Mouse (Mus musculus) lung, adult 18-20 months (tissue): ENCODE data around the gene Slc7a6.

Experiments used
- DNase-seq, 2 experiments: peaks; one replicate each; pipeline ENCODE4 v3.0.0; 2022; ENCODE audit warnings: mixed read lengths in 2 of 2

Slc7a6 gene

DNA sequence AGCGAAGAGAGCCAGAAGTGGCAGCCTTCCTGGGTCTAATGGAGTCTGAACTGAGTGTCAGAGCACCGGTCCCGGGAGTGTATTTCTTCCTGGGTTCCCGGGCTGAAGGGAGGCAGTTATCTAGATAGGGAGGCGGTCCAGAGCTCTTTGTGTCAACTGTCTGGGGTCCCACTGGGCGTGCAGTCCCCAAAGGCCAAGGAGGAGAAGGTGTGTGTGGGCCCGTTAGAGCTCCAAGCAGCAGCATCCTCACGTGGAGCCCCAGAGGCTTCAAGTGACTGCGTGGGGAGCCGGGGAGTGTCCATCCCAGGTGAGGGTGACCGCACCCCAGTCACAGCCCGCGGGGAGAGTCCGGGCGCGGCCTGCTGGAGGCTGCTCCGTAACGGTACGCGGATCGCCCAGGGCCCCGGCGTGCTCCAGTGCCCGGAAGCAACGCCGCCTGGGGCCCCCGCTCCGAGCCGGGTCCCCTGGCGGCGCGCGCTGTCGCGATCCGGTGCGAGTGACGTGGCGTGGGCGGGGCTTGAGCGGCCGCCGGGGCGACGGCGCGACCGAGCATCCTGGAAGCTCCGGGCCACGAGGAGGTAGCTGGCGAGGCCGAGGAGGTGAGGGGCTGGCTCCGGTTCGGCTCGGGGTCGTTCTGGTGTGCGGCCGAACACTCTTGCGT is at the start of gene Slc7a6:
Gene Slc7a6 (plus strand): TSS at position 502 of the 661 bp plus-strand sequence.
- DNase-seq, result peak; percentile 84 to 87

DNA sequence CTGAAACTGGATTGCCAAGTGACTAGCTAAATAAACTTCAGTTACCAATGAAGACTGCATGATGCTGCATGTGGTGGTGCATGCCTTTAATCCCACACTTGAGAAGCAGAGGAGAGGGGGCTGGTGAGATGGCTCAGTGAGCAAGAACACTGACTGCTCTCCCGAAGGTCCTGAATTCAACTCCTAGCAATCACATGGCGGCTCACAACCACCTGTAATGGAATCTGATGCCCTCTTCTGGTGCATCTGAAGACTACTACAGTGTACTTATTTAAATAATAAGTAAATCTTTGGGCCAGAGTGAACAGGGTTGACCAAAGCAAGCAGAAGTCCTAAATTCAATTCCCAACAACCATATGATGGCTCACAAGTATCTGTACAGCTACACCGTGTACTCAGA is 45.2 kb upstream of the Slc7a6 start:
- no peak for DNase-seq

DNA sequence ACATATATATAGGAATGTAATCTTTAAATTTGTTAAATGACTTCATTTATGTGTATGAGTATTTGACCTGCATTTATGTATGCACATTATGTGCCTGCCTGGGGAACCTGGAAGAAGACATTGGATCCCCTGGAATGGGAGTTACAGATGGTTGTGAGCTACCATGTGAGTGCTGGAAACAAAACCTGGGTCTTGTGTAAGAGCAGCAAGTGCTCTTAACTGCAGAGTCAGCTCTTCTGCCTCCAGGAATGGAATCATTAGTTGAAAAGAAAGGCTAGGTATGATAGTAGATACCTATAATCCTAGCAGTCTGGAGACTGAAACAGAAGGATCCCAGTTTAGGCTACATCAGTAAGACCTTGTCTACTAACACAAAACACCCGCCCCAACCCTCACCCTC is 42.6 kb upstream of the Slc7a6 start:
- no peak for DNase-seq

- no peak for DNase-seq
Measured at GRCm38 (mm10) chr8:106127054-106127453, 41.6 kb upstream of the Slc7a6 start.

- DNase-seq, result no peak
Measured at GRCm38 (mm10) chr8:106127882-106128410, 40.7 kb upstream of the Slc7a6 start.

DNA sequence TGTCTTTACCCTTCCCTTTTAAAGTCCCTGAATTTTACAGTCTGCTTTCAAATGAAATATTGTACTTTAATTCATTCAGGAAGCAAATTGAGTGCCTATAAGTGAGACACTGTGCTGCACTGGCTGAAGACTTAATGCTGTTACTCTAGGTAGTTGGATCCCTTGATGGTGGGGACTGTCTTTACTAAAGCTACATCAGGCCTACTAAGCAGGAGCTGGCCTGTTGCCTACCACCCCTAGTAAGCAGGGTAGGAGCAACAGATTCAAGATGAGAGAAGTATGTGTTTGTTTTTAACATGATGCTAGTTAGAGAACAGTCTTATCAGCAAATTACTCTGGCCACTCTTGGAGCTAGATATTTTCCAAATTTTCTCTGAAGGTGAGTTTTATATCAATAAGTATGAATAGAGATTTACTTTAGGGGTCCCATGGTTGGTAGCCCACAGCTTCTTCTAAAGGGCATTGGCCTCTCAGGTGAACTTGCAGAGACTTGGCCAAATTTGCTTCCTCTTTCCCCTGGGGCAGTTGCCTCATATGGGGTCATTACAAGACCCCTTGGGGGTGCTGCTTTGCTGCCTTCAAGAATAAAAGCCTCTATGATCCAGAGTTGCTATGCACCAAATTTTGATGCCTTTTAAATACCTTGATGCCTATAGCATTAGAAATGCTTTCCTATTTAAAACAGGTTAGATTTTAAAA is 39.3 kb upstream of the Slc7a6 start:
- DNase-seq, result no peak

DNA sequence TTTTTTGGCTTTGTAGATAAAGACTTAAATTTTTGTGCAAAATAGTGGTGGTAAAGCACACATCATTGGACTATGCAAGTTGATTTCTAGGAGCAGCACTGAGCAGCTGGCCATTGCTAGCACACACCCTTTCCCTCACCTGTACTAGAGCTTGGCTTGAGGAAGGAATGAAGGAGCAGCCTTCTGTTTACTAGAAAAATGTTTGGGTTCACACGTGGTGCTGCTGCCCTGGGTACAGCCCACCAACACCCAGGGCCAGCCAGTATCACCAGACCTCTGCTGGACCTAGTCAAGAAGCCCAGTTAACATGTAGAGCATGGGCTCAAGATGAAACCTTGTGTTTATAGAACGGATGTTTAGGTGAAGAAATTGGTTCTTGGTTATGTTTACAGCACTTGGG is 38.7 kb upstream of the Slc7a6 start:
- no peak for DNase-seq

DNA sequence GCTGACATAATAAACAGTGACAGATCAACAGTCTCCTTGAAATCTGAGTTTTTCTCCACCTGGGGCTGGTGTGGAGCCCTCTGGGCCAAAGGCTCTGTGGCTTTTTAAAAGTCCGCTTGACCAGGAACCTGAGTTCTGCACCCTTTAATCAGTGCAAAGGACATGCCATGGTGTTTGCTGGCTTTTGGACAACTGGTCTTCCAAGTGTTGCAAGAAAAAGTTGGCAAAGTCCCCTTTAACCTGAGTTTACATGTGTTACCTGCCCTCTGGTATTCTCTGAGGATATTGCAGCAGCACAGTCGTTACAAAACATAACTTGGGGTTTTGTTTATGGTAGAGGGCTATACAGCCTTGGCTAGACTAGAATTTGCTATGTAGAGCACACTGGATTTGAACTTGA is 38.2 kb upstream of the Slc7a6 start:
- no peak for DNase-seq

GRCm38 (mm10) chr8:106131021-106131420 is 37.6 kb upstream of the Slc7a6 start:
- no peak for DNase-seq

GRCm38 (mm10) chr8:106131488-106132222 is 37.0 kb upstream of the Slc7a6 start:
- DNase-seq, result no peak

DNA sequence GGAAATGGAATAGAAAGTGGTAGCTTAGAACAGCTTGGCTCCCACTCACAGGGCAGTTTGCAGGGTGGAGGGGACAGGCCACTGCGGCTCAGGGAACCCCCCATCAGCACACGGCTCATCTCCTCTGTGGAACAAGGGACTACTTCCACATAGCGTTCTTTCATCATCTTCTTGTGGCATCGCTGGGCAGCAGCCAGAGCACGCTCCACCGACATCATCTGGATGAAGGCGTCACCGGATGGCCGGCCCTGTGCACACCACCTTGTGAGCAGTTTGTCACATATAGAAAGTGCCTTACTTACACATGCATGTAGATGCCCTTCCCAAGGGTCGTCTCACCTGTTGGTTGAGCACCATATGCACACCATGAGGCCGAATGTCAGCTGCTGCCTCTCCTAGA is 36.3 kb upstream of the Slc7a6 start:
- DNase-seq, result no peak

DNA sequence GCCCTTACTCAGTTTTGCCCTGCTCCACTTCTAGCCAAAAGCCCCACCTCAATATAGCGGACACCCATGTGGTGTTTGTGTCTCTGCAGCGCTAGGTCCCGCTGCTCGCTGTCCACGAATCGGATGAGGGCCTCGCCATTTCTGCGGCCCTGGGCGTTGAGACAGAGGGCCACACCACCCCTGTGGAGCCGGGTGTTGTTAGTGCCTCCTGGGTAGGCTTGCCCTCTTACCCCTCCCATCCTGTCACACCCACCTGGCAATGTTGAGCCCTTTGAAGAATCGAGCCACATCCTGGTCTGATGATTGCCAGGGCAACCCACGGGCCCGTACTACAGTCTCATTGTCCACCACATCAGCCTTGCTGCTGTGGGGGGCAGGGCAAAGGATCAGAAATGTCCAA is 35.1 kb upstream of the Slc7a6 start:
- DNase-seq, result peak in 1 of 2 experiments; percentile 59

- DNase-seq, result no peak
Measured at GRCm38 (mm10) chr8:106133946-106134345, 34.7 kb upstream of the Slc7a6 start.

GRCm38 (mm10) chr8:106134751-106135571 is 33.7 kb upstream of the Slc7a6 start:
- peak; percentile 96 to 98 for DNase-seq

DNA sequence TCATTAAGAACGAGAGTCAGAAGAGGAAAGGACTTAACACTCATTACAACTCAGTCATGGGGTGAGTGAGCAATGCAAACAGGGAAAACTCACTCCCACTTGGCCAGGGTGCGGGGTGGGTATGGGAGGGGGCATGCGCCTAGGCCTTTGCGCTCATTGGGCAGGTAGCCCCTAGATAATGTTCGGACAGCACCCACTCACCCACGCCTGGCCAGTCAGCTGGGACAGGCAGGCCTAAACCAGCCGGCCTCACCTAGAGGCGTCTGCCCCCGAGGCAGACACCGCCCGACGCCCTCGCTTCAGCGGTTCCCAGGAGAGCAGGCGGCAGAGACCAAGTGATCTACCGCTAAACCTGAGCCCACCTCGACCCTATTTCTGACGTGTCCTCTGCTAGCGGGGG is 33.0 kb upstream of the Slc7a6 start:
- DNase-seq, result peak; percentile 43 to 69

GRCm38 (mm10) chr8:106136156-106137130 is 32.2 kb upstream of the Slc7a6 start, which contains the start of gene Esrp2:
Gene Esrp2, minus strand, starts transcription at chr8:106136974.
- DNase-seq, result peak; percentile 93 to 95

DNA sequence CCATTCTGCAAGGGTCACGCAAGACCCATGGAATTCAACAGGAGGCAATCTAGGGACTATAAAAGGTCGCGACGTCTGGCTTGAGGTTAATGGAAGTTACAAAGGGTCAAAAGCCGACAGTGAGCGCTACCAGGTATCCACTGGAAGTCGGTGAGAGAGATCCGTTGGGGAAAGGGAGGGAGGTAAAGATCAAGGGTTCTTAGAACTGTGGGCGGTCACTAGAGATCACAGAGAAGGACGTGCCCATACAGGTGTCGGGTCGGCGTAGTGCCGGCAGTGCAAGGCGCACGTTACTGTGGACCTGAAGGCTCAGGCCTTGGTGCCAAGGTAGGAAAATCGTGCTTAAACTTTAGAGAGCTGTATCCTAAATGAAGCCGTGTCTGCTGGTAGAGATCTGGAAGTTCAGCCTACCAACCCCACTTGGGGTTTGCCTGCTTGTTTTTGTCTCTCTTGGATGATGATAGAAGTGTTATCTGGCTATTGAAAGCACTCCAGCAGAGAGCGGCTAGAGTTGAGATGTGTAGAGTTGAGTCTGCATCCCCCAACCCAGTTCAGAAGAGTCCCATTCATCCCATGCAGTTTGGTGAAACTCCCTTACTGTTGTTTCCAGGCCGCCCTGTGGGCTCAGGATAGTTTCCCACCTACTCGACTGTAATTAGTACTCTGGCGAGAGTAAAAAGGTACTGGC is 31.3 kb upstream of the Slc7a6 start:
- peak; percentile 54 to 67 for DNase-seq

DNA sequence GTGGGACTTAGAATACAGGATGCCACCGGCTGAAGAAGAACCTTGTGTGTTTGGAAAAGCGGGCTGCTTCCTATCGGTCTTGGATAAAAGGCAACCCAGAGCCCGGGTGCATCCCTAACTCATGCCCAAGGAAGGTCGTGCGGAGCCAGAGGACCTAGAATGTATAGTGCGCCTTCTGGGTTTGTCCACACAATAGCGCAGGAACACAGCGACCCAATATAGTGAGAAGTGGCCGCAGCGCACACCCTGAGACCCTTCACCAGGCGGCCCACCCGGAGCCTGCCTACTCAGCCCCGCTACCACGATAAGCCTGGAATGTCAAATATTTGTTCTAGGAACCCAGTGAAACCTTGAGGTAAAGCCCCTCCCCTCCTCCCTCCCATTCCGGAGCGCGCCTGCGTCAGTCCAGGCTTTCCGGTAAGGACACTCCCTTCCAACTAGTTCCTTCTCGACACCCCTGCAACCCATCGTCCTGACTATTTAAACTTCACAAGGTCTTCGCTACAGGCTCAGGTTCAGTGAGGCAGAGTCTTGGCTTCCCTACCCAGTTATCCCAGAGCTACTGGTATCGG is 30.7 kb upstream of the Slc7a6 start:
- peak; percentile 94 to 96 for DNase-seq

DNA sequence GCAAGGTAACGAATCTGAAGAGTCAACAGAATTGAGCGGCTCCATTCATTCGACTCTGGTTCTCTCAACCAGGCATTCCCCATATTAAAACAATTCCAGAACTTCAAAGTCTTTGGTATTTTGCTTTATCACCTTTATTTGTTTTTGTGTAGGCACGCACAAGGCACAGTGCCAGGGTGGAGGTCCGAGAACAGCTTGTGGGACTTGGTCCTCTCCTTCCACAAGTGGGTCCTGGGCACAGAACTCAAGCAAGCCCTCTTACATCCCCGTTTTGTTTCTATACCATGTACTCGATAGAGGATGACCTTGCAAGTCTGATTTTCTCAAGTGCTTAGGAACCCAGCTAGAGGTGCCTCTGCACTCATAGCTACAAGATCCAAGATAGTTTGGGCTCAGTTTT is 30.0 kb upstream of the Slc7a6 start:
- DNase-seq, result no peak

GRCm38 (mm10) chr8:106140191-106140590 is 28.5 kb upstream of the Slc7a6 start:
- DNase-seq, result no peak
